Mouse (Mus musculus): Measurements from ENCODE around the gene Fthl17d. TPM values are rescaled to one million over a fixed set of nuclear protein-coding genes. Genes with fewer than 3 reads are reported as not detected.

Gene Fthl17d
- polyA plus RNA-seq, 1 experiment from 2014 or later = not detected

Other genes starting within 250 kb of the Fthl17d start
- not detected in 2 replicates for gene Ssx9, start 238.3 kb downstream of the Fthl17d start, polyA plus RNA-seq (2014; fragmentation: Nextera tagmentation; extraction: Ambion mirVana)
- not detected in 2 replicates for gene Ssxb5, start 183.1 kb downstream of the Fthl17d start, polyA plus RNA-seq (2014; fragmentation: Nextera tagmentation; extraction: Ambion mirVana)
- gene Gm6592, start 142.8 kb downstream of the Fthl17d start, polyA plus RNA-seq (2014; fragmentation: Nextera tagmentation; extraction: Ambion mirVana) = not detected in 2 replicates
- not detected in 2 replicates for gene Gm5751, start 112.5 kb downstream of the Fthl17d start, polyA plus RNA-seq (2014; fragmentation: Nextera tagmentation; extraction: Ambion mirVana)
- gene B630019K06Rik, start 94.4 kb downstream of the Fthl17d start, polyA plus RNA-seq (2014; fragmentation: Nextera tagmentation; extraction: Ambion mirVana) = 6.9 and 7.4 TPM in 2 replicates
- gene Fthl17b, start 23.8 kb downstream of the Fthl17d start, polyA plus RNA-seq (2014; fragmentation: Nextera tagmentation; extraction: Ambion mirVana) = not detected in 2 replicates
- gene Fthl17c, start 10.2 kb downstream of the Fthl17d start, polyA plus RNA-seq (2014; fragmentation: Nextera tagmentation; extraction: Ambion mirVana) = not detected in 2 replicates
- gene Fthl17e, start 46.7 kb upstream of the Fthl17d start, polyA plus RNA-seq (2014; fragmentation: Nextera tagmentation; extraction: Ambion mirVana) = not detected in 2 replicates
- gene Fthl17f, start 76.3 kb upstream of the Fthl17d start, polyA plus RNA-seq (2014; fragmentation: Nextera tagmentation; extraction: Ambion mirVana) = not detected in 2 replicates
- gene 4930402K13Rik, start 117.8 kb upstream of the Fthl17d start, polyA plus RNA-seq (2014; fragmentation: Nextera tagmentation; extraction: Ambion mirVana) = not detected in 2 replicates
- 0.32 and 0.41 TPM in 2 replicates for gene Lancl3, start 213.1 kb upstream of the Fthl17d start, polyA plus RNA-seq (2014; fragmentation: Nextera tagmentation; extraction: Ambion mirVana)

Measured in neural tube, embryonic 11.5 days (tissue).